Mouse (Mus musculus) testis, adult 2 months (tissue): ENCODE data around the gene B020004J07Rik.

Source experiments
- CTCF ChIP-seq: fragments of 200-500 bp; IDR thresholded peaks from 2 replicates; pipeline ENCODE4 v1.5.1; 2012; ENCODE audit warnings: low read depth, mild to moderate bottlenecking, inconsistent platforms, low read length, moderate library complexity; ENCODE audit not compliant: control insufficient read depth, insufficient read depth, insufficient replicate concordance
- POLR2A ChIP-seq: fragments of 200-500 bp; IDR thresholded peaks from 2 replicates; pipeline ENCODE4 v1.6.1; 2012; ENCODE audit warnings: low read depth, mild to moderate bottlenecking, inconsistent platforms, low read length, moderate library complexity; ENCODE audit not compliant: control insufficient read depth

- TF ChIP-seq CTCF (no peak), POLR2A (no peak)
Observed at GRCm38 (mm10) chr4:101889377-101889776, 45.6 kb upstream of the B020004J07Rik start.
